Mouse (Mus musculus): ENCODE results near the gene Lrp1.

Lrp1 gene

DNA sequence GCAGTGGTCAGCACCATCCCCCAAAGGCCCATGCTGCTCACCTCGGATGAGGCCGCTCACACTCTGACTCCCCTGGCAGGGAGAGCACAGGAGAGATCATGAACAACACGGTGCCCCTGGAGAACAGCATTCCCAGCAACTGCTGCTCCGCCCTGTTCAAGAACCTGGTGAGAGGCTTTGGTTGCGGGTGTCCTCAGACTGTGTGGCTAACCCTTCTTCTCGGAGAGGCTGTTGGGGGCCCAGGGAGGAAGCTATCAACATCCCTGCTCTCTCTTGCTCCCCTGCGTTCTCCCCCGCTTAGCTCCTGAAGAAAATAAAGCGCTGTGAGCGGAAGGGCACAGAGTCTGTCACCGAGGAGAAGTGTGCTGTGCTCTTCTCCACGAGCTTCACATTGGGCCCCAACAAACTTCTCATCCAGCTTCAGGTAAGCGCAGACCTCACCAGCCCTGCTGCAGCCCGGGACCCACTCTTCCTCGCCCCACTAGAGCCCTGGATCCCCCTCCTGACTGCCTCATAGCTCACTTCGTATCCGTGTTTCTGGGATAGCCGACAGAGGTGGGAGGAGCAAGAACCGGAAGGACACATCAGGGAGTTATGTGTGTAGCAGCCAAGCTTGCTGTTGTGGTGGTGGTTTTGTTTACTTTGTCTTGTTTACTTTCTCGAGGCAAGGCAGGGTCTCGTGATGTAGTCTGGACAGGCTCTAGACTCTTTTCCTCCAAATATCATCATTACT is 32.1 kb upstream of the Lrp1 start:
- no peak for DNase-seq (ENCODE audit: low spot score)

DNA sequence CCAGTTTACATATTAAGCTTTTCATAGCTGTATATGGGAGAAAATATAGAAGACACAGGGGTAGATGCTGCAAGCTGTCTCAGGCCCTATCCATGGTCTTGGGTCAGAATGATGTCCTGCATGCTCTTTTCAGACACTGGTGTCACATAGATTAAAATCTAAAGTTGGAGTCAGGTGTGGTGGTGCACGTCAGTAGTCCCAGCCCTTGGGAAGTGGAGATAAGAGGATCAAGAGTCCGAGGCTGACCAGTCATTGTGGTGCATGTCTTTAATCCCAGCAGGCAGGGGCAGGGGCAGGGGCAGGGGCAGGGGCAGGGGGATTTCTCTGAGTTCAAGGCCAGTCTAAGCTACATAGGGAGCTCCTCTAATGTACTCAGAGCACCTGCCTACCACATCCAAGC is 24.8 kb upstream of the Lrp1 start:
- no peak for DNase-seq (ENCODE audit: low spot score)

GRCm38 (mm10) chr10:127643553-127644238 is 22.7 kb upstream of the Lrp1 start:
- peak; percentile 86 for DNase-seq (ENCODE audit: low spot score)

DNA sequence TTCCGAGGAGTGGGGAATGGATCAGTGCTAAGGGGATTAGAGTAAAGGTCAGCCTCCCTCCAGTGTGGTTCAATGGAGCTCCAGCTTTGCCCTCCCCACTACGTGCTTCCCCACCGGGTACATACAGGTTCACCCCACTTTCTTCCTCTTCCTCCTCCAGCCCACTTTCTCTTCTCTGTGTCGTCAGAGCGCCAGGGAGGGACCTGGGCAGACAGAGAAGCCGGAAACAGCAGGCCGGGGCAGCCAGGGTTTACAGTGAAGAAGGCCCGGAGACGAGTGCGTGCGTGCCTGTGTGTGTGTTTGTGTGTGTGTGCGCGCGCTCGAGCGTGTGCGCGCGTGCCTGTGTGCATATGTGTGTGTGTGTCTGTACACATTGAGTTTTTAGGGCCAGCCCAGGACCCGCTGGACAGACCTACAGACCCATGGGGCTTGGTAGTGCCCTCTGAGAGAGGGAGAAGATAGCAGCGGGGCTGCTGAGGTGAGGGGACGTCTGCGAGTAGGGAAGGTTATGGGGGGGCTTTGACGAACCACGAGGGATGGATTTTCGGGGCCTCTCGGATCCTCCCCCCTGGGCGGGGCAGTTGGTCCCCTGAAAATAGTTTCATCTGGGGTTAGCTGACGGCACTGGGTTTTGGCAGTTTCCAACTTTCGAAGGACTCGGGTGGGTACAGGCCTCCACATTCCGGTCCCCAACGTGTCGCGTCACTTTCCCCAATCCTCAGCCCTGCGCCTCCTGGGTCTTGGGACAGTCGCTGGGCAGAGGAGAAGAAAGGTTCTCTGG is 22.0 kb upstream of the Lrp1 start, which contains the start of gene Stat6:
Stat6 (plus strand) TSS at position 215 of the 781 bp plus-strand sequence.
- peak; percentile 93 for DNase-seq (ENCODE audit: low spot score)

- peak; percentile 91 for DNase-seq (ENCODE audit: low spot score)
Measured at GRCm38 (mm10) chr10:127641861-127642771, 21.2 kb upstream of the Lrp1 start.

DNA sequence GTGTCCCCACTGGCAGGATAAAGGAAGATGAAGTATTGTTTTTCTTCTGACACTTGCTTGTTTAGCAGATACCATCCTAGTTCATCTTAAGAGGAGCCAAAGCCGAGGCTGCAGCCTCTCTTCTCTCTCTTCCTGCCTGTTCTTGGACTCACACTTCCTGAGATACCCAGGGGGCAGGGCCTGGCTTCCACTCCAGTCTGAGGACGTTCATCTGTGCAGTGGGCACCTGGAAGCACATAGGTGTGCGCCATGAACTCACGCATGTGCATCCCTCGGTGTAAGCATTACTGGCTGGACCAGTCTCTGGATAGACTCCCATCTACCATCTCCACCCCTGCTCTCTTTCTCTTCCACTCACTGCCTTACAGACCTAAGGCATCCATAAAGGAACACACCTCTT is 19.5 kb upstream of the Lrp1 start:
- no peak for DNase-seq (ENCODE audit: low spot score)

GRCm38 (mm10) chr10:127632668-127633271 is 11.8 kb upstream of the Lrp1 start:
- DNase-seq (ENCODE audit: low spot score) = no peak

DNA sequence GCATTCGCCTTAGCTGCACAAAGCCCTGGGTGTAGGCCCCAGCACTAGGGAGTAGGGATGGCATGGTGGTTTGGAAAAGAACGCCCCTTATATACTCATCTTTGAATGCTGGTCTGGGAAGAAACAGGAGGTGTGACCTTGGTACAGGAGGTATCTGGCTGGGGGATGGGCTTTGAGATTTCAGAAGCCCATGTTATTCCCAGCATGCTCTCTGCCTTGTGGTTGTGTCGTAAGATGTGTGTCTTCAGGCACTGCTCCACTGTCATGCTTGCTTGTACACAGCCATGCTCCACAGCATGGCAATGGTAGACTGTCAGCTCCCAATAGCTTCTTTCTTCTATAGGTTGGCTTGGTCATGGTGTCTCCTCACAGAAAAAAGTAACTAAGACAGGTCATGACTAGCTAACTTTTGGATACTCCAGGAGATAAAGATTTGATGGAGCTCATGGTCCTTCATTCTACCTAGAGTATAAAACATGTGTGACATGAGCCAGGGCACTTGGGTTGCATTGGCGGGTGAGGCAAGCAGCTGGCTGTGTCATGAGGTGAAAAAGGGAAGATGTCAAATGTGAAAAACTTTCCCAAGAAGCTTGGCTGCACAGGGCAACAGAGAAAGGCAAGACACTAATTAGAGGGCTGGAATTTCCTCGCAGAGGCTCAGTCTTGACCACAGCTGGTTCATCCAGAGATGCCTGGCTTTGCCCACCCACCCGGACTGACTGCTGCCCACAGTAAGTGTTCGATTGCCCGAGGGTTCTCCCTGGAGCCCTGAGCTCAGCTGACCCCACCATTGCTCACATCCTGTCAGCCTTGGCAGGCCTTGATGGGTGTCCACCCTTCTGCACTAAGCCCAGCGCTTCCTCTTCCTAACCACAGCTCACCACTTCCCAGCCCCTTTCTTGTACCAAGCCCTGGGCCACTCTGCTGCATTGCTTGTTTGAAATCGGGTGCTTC is 10.6 kb upstream of the Lrp1 start:
- peak; percentile 61 for DNase-seq (ENCODE audit: low spot score)

DNA sequence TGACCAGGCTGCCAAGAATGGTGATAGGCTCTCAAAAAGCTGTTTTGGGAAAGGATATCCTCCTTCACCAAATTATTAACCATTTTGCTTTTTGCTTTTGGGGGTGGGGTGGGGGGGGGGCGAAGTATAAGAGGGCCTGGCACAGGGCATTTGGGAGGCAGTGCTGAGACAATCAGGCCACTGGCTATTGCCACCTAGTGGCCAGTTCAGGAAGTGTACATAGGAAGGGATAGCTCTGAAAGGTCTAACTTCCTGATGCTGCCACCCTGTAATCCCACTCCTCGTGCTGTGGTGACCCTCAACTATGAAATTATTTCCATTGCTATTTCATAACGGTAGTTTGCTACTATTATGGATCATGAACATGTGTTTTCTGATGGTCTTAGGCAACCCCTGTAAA is 5.5 kb upstream of the Lrp1 start:
- no peak for DNase-seq (ENCODE audit: low spot score)

DNA sequence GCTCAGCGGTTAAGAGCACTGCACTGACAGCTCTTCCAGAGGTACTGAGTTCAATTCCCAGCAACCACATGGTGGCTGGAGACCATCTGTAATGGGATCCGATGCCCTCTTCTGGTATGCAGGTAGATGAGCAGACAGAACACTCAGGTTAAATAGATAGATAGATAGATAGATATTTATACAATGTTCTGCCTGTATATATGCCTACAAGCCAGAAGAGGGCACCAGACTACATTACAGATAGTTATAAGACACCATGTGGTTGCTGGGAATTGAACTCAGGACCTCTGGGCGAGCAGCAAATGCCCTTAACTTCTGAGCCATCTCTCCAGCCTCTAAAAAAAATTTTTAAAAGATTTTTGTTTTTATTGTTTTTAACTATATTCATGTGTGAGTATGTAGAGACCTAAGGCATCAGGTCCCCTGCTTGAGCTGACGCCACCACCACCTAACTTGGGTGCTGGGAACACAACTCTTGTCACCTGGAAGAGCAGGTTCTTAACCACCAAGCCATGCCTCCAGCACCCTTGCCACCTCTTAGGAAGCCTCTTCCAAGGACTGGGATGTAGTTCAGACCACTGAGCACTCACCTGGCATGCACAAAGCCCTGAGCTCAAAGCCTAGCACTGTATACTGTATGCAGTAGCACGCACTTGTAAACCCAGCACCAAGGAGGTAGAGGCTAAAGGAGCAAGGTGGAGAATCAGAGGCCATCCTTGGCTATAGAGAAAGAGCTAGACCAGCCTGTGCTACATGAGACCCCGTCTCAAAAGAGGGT is 2.7 kb upstream of the Lrp1 start:
- DNase-seq (ENCODE audit: low spot score) = no peak

GRCm38 (mm10) chr10:127622661-127623060 is 1.7 kb upstream of the Lrp1 start:
- no peak for DNase-seq (ENCODE audit: low spot score)

GRCm38 (mm10) chr10:127622057-127622392 is 1.1 kb upstream of the Lrp1 start:
- DNase-seq (ENCODE audit: low spot score) = peak; percentile 84

- peak; percentile 93 for DNase-seq (ENCODE audit: low spot score)
Measured at GRCm38 (mm10) chr10:127621191-127622056, 476 bp upstream of the Lrp1 start.

- DNase-seq (ENCODE audit: low spot score) = no peak
Measured at GRCm38 (mm10) chr10:127619941-127620405, 975 bp downstream of the Lrp1 start.

GRCm38 (mm10) chr10:127619119-127619721 is 1.7 kb downstream of the Lrp1 start:
- no peak for DNase-seq (ENCODE audit: low spot score)

- no peak for DNase-seq (ENCODE audit: low spot score)
Measured at GRCm38 (mm10) chr10:127618173-127618572, 2.8 kb downstream of the Lrp1 start.

- no peak for DNase-seq (ENCODE audit: low spot score)
Measured at GRCm38 (mm10) chr10:127617294-127617693, 3.7 kb downstream of the Lrp1 start.

DNA sequence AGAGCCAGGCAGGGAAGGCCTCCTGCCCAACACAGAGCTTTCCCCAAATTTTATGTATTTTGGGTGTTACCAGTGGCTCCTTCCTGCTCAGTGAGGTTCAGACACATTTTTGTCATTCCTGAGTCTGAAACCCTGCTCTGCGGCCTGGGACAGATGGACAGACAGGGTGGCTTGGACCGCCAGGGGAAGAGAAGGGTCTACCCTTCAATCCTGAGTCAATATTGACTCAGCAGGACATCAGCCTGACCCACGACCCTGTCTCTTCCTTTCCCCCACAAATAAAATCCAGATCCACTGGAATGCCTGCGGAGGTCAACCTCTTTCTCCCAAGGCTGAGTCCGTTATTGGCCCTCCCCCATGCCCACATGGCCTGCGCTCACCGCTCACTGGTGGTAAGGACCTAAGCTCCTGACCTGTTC is 4.7 kb downstream of the Lrp1 start:
- DNase-seq (ENCODE audit: low spot score) = no peak

Data from lung, postnatal 25 days (tissue).